Mouse (Mus musculus) urinary bladder, adult 18-20 months (tissue): ENCODE measurements at regions not wholly inside any gene's neighbourhood (a gene's known extent, or its start where the extent isn't known, plus 50 kb on each side); places are given as distances from the start of the nearest gene placed in this dataset.
A peak's percentile ranks its signal among the peaks of the same experiment; 100 is the strongest.

ENCODE experiments used
- DNase-seq, 2 experiments: peaks; one replicate each; pipeline ENCODE4 v3.0.0; 2022; ENCODE audit warnings: low spot score in 2 of 2, mixed read lengths in 2 of 2

DNA sequence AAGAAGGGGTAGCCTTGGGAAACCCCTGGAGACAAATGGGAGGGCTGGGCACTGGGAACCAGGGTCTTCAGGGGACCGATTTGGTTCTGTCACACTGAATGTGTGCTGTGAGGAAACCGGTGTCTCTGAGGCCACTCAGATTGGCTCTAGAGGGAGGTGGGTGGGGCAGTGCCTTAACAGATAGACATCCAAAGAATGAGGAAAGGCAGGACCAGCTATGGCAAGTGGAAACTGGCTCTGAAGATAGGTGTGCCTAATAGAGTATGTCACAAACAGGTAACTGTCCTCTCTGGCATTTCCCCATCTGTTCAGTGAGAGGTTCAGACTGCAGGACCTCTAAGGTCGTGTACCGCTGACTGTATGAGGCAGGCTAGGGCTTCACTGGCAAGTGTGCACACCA is 53.3 kb upstream of the Shisal1 start:
- peak; percentile 17 to 20 for DNase-seq

DNA sequence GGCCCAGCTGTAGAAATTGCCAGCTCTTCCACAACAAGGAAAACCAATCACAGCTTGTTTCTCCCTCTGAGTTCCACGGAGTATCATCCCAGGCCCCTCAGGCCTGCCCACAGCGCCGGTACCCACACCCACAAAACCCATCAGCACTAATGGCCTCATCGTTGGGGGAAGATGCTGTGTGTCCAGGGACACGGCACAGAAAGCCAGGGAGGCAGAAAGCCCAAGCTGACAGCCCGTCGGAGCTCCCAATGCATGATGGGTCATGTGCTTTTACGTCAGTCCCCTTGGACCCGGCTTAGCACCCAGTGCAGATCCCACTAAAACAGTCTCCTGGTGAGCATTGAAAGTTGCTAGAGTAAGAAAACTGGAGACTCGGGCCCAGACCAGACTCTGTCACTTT is 50.2 kb upstream of the Shisal1 start:
- no peak for DNase-seq
